12 mouse cellular contexts compared by ENCODE assay signal in the genomic region with DNA sequence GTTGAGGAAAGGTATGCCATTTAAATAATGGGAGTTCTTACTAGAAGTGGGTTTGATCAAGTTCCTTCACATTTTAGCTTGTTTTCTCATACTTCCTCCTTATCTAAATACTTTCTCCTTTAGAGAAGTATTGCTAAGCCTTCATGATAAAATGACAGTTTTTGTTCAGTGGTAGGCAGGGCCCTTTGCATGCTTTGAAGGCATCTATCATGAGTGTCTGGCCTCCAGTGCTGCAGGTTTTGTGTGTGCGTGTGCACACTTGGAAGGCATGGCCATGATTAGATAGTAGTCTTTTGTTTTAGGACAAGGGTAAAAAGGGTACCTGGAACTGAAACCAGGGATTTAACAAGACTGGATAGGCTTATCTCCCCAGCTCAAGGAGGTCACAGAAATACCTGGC. TPM values are rescaled to one million over a fixed set of nuclear protein-coding genes. Genes with fewer than 3 reads are reported as not detected.
DNase-seq lines count a peak whose midpoint lies in the region; ATAC-seq and TF ChIP-seq lines count a peak whose summit lies in the region.
"Had no signal": no experiment of that assay in that cellular context is flagged by ENCODE, and none has a peak within 500 bp of the region (broad histone marks: within the 10 kb centered on the region; RNA-seq: fewer than 3 reads in every experiment).

No protein-coding gene starts in this region.

- TF ChIP-seq EP300 in liver, postnatal 0 days (IDR thresholded peaks at IDR 0.05; ENCODE audit: low read depth), result 0 out of 2 replicates have a peak, but pooled peaks have one; percentile 9

- TF ChIP-seq POLR2A in bone marrow macrophage, adult 2 months (IDR thresholded peaks at IDR 0.05; ENCODE audit: borderline replicate concordance, low read depth, low read length), result no peak

- ATAC-seq in erythroblast, adult 5-6 weeks (replicated peaks; ENCODE audit: low FRiP score, poor library complexity, severe bottlenecking), result no peak
- ATAC-seq in kidney, embryonic 15.5 days (replicated peaks; ENCODE audit: low FRiP score), result no peak
- ATAC-seq in liver, postnatal 0 days, result no peak

- no peaks in the 10 kb centered on the region for H3K9me3 ChIP-seq in erythroblast, embryonic 14.5 days (ENCODE audit: control insufficient read depth, low read length)
- no peaks in the 10 kb centered on the region for H3K9me3 ChIP-seq in kidney, embryonic 15.5 days (replicated peaks)
- H3K9me3 ChIP-seq in liver, postnatal 0 days (ENCODE audit: low read length), result no peaks in the 10 kb centered on the region
- H3K9me3 ChIP-seq in midbrain, embryonic 10.5 days (replicated peaks), result no peaks in the 10 kb centered on the region

- H3K4me2 ChIP-seq in kidney, embryonic 15.5 days, result peak overlapping the region; percentile 89
- H3K4me2 ChIP-seq in liver, postnatal 0 days (ENCODE audit: low read depth, low read length), result peak overlapping the region; percentile 78
- H3K4me2 ChIP-seq: hindbrain, embryonic 14.5 days had no signal

- peak overlapping the region; percentile 24 for H3K4me3 ChIP-seq in erythroblast, embryonic 14.5 days (replicated peaks)
- H3K4me3 ChIP-seq in kidney, embryonic 15.5 days (replicated peaks), result 0 out of 2 replicates have a peak overlapping the region, but pooled peaks have one; percentile 2
- H3K4me3 ChIP-seq in bone marrow macrophage, adult 2 months (ENCODE audit: insufficient read depth, low read length), result no peak overlapping the region; the same call in 1 of the 2 replicates
- peak overlapping the region; percentile 51 for H3K4me3 ChIP-seq in liver, postnatal 0 days (ENCODE audit: low read depth, low read length)
- H3K4me3 ChIP-seq in midbrain, embryonic 10.5 days, result no peak overlapping the region

- 63% methylated on average over 1 of the region's 1 CpGs for WGBS in kidney, embryonic 15.5 days
- WGBS in liver, postnatal 0 days (ENCODE audit: insufficient replicate concordance), result 28% methylated on average over 1 of the region's 1 CpGs
- 91% methylated on average over 1 of the region's 1 CpGs for WGBS in midbrain, embryonic 10.5 days

- no peak overlapping the region for H3K9ac ChIP-seq in kidney, embryonic 15.5 days
- peak overlapping the region; percentile 65 for H3K9ac ChIP-seq in liver, postnatal 0 days (replicated peaks)
- H3K9ac ChIP-seq: hindbrain, embryonic 14.5 days had no signal

- no peak for DNase-seq in kidney, postnatal 25 days
- DNase-seq in liver, postnatal 0 days, result no peak
- no peak for DNase-seq in midbrain, embryonic 10.5 days (ENCODE audit: low spot score)
- DNase-seq in Muller cell, postnatal 12 days (ENCODE audit: inconsistent ontology term), result no peak
- DNase-seq: cerebellum, adult 11-12 months; kidney, postnatal 4 days; right cerebral cortex, postnatal 25 days had no signal

- H3K4me1 ChIP-seq in erythroblast, embryonic 14.5 days (ENCODE audit: control insufficient read depth), result peaks cover 65% of the 10 kb centered on the region
- peaks cover 77% of the 10 kb centered on the region for H3K4me1 ChIP-seq in kidney, embryonic 15.5 days
- H3K4me1 ChIP-seq in bone marrow macrophage, adult 2 months (ENCODE audit: control insufficient read depth, insufficient read depth, low read length), result peaks cover 57% of the 10 kb centered on the region
- H3K4me1 ChIP-seq in liver, postnatal 0 days (ENCODE audit: insufficient read depth), result peaks cover 49% of the 10 kb centered on the region
- H3K4me1 ChIP-seq in midbrain, embryonic 10.5 days, result peaks cover 49% of the 10 kb centered on the region

- H3K27me3 ChIP-seq in erythroblast, embryonic 14.5 days (ENCODE audit: control insufficient read depth), result no peaks in the 10 kb centered on the region
- no peaks in the 10 kb centered on the region for H3K27me3 ChIP-seq in kidney, embryonic 15.5 days
- no peaks in the 10 kb centered on the region for H3K27me3 ChIP-seq in liver, postnatal 0 days (ENCODE audit: insufficient read depth, low read length)
- H3K27me3 ChIP-seq in midbrain, embryonic 10.5 days (ENCODE audit: low read depth, poor library complexity, severe bottlenecking), result no peaks in the 10 kb centered on the region

- peaks cover 41% of the 10 kb centered on the region for H3K36me3 ChIP-seq in erythroblast, embryonic 14.5 days (ENCODE audit: control insufficient read depth)
- H3K36me3 ChIP-seq in kidney, embryonic 15.5 days, result peaks cover 17% of the 10 kb centered on the region; the same call in 1 of the 2 replicates
- peaks cover 11% of the 10 kb centered on the region for H3K36me3 ChIP-seq in liver, postnatal 0 days (replicated peaks; ENCODE audit: insufficient read depth, low read length)
- peaks cover 15% of the 10 kb centered on the region for H3K36me3 ChIP-seq in midbrain, embryonic 10.5 days

- TF ChIP-seq CTCF in bone marrow macrophage, adult 2 months (IDR thresholded peaks at IDR 0.05; ENCODE audit: low read depth, low read length), result no peak
- no peak for TF ChIP-seq CTCF in liver, postnatal 0 days (IDR thresholded peaks at IDR 0.05; ENCODE audit: low read depth)

- H3K27ac ChIP-seq in kidney, embryonic 15.5 days, result peak overlapping the region; percentile 42
- H3K27ac ChIP-seq in bone marrow macrophage, adult 2 months (ENCODE audit: insufficient read depth, low read depth, low read length), result peak overlapping the region; percentile 35
- peak overlapping the region; percentile 68 for H3K27ac ChIP-seq in liver, postnatal 0 days (ENCODE audit: low read depth)
- no peak overlapping the region for H3K27ac ChIP-seq in midbrain, embryonic 10.5 days (replicated peaks)
- H3K27ac ChIP-seq: hindbrain, embryonic 14.5 days had no signal

RNA-seq across cellular contexts. Expression of a gene that starts 3.8 kb away (rescaled TPM):
- 19.1 and 27.7 TPM in 2 replicates for polyA plus RNA-seq in erythroblast, embryonic 14.5 days (2012)
- 275 and 339 TPM in 2 replicates for total RNA-seq in erythroblast, adult 5-6 weeks (2015; ENCODE audit: low replicate concordance)
- total RNA-seq in erythroblast, adult 5-6 weeks (2017; ENCODE audit: low replicate concordance), result 204 and 239 TPM in 2 replicates
- polyA plus RNA-seq in kidney, embryonic 15.5 days (2015; fragmentation: Nextera tagmentation; extraction: Ambion mirVana), result 502 and 516 TPM in 2 replicates
- polyA plus RNA-seq in bone marrow macrophage, adult 2 months (2012; ENCODE audit: insufficient read depth, insufficient read length, missing spikeins), result 647 and 669 TPM in 2 replicates
- 566 and 586 TPM in 2 replicates for polyA plus RNA-seq in liver, postnatal 0 days (2015; fragmentation: Nextera tagmentation; extraction: Ambion mirVana)
- 288 and 305 TPM in 2 replicates for polyA plus RNA-seq in midbrain, embryonic 10.5 days (2016; fragmentation: Nextera tagmentation; extraction: Ambion mirVana)

RNA-seq across cellular contexts. Expression of a gene that starts 26.2 kb away (rescaled TPM):
- 0.01 and 0.02 TPM in 2 replicates for polyA plus RNA-seq in erythroblast, embryonic 14.5 days (2012)
- total RNA-seq in erythroblast, adult 5-6 weeks (2015; ENCODE audit: low replicate concordance), result 1.2 and 3.6 TPM in 2 replicates
- 3.7 and 4.5 TPM in 2 replicates for total RNA-seq in erythroblast, adult 5-6 weeks (2017; ENCODE audit: low replicate concordance)
- polyA plus RNA-seq in kidney, embryonic 15.5 days (2015; fragmentation: Nextera tagmentation; extraction: Ambion mirVana), result 31.7 and 32.4 TPM in 2 replicates
- polyA plus RNA-seq in bone marrow macrophage, adult 2 months (2012; ENCODE audit: insufficient read depth, insufficient read length, missing spikeins), result 18.9 and 23.2 TPM in 2 replicates
- 2.2 and 2.4 TPM in 2 replicates for polyA plus RNA-seq in liver, postnatal 0 days (2015; fragmentation: Nextera tagmentation; extraction: Ambion mirVana)
- 10.9 and 12.6 TPM in 2 replicates for polyA plus RNA-seq in midbrain, embryonic 10.5 days (2016; fragmentation: Nextera tagmentation; extraction: Ambion mirVana)

Comparison
In these comparisons a context has a peak if more than half of its experiments do, and no peak if none do; other contexts are left out.
1. H3K4me3 ChIP-seq: peak in erythroblast, embryonic 14.5 days (single experiment), kidney, embryonic 15.5 days (single experiment) and liver, postnatal 0 days (single experiment); none in bone marrow macrophage, adult 2 months (single experiment) and midbrain, embryonic 10.5 days (single experiment).
2. RNA of a gene that starts 3.8 kb away (polyA plus RNA-seq): 647 to 669 TPM in bone marrow macrophage, adult 2 months, 566 to 586 TPM in liver, postnatal 0 days, 502 to 516 TPM in kidney, embryonic 15.5 days and 288 to 305 TPM in midbrain, embryonic 10.5 days; 19.1 to 27.7 TPM in erythroblast, embryonic 14.5 days; every median in the first group is over 10 times any median in the second.